Comparison of ENCODE assay signal across 9 mouse cellular contexts in genomic region chr7:125972174-125972672, GRCm38 (mm10).
A peak's percentile ranks its signal among the peaks of the same experiment; 100 is the strongest.
DNase-seq lines count a peak whose midpoint lies in the region; ATAC-seq lines count a peak whose summit lies in the region.
"Had no signal": no experiment of that assay in that cellular context is flagged by ENCODE, and none has a peak within 500 bp of the region (broad histone marks: within the 10 kb centered on the region; RNA-seq: fewer than 3 reads in every experiment).

No protein-coding gene starts in this region.

- no peaks in the 10 kb centered on the region for H3K9me3 ChIP-seq in forebrain, embryonic 13.5 days (replicated peaks)
- H3K9me3 ChIP-seq in forebrain, embryonic 12.5 days, result no peaks in the 10 kb centered on the region
- no peaks in the 10 kb centered on the region for H3K9me3 ChIP-seq in midbrain, embryonic 15.5 days
- H3K9me3 ChIP-seq in midbrain, embryonic 13.5 days, result no peaks in the 10 kb centered on the region
- no peaks in the 10 kb centered on the region for H3K9me3 ChIP-seq in heart, embryonic 13.5 days

- no peak overlapping the region for H3K4me3 ChIP-seq in forebrain, embryonic 13.5 days
- H3K4me3 ChIP-seq in forebrain, embryonic 12.5 days (replicated peaks), result no peak overlapping the region
- H3K4me3 ChIP-seq in midbrain, embryonic 15.5 days, result no peak overlapping the region
- no peak overlapping the region for H3K4me3 ChIP-seq in midbrain, embryonic 13.5 days (replicated peaks)
- H3K4me3 ChIP-seq in heart, embryonic 13.5 days, result no peak overlapping the region

- no peak overlapping the region for H3K27ac ChIP-seq in forebrain, embryonic 13.5 days
- no peak overlapping the region for H3K27ac ChIP-seq in forebrain, embryonic 12.5 days
- peak overlapping the region; percentile 53; the same call in 1 of the 2 replicates for H3K27ac ChIP-seq in midbrain, embryonic 15.5 days
- no peak overlapping the region for H3K27ac ChIP-seq in midbrain, embryonic 13.5 days
- peak overlapping the region; percentile 87 for H3K27ac ChIP-seq in heart, embryonic 13.5 days (replicated peaks)

- H3K36me3 ChIP-seq in forebrain, embryonic 13.5 days (ENCODE audit: poor library complexity, severe bottlenecking), result no peaks in the 10 kb centered on the region
- no peaks in the 10 kb centered on the region for H3K36me3 ChIP-seq in forebrain, embryonic 12.5 days (replicated peaks)
- no peaks in the 10 kb centered on the region for H3K36me3 ChIP-seq in midbrain, embryonic 15.5 days (replicated peaks)
- no peaks in the 10 kb centered on the region for H3K36me3 ChIP-seq in midbrain, embryonic 13.5 days
- H3K36me3 ChIP-seq in heart, embryonic 13.5 days, result no peaks in the 10 kb centered on the region

- intact Hi-C loops in left cerebral cortex, postnatal 36 days (cut with DNase I), result no loop called here

- peaks cover 9% of the 10 kb centered on the region; the same call in 1 of the 2 replicates for H3K4me1 ChIP-seq in forebrain, embryonic 13.5 days
- H3K4me1 ChIP-seq in forebrain, embryonic 12.5 days, result peaks cover 14% of the 10 kb centered on the region
- peaks cover 11% of the 10 kb centered on the region for H3K4me1 ChIP-seq in midbrain, embryonic 15.5 days
- H3K4me1 ChIP-seq in midbrain, embryonic 13.5 days (replicated peaks), result peaks cover 26% of the 10 kb centered on the region
- H3K4me1 ChIP-seq in heart, embryonic 13.5 days, result peaks cover 60% of the 10 kb centered on the region

- no peak overlapping the region for H3K4me2 ChIP-seq in forebrain, embryonic 13.5 days
- H3K4me2 ChIP-seq in forebrain, embryonic 12.5 days, result no peak overlapping the region
- no peak overlapping the region for H3K4me2 ChIP-seq in midbrain, embryonic 15.5 days
- H3K4me2 ChIP-seq in midbrain, embryonic 13.5 days (replicated peaks), result no peak overlapping the region
- peak overlapping the region; percentile 33 for H3K4me2 ChIP-seq in heart, embryonic 13.5 days

- H3K9ac ChIP-seq in forebrain, embryonic 13.5 days, result no peak overlapping the region; the same call in none of the 2 replicates
- no peak overlapping the region for H3K9ac ChIP-seq in forebrain, embryonic 12.5 days
- H3K9ac ChIP-seq in midbrain, embryonic 15.5 days, result no peak overlapping the region
- no peak overlapping the region for H3K9ac ChIP-seq in midbrain, embryonic 13.5 days (replicated peaks)
- H3K9ac ChIP-seq in heart, embryonic 13.5 days, result peak overlapping the region; percentile 41; the same call in 1 of the 2 replicates

- WGBS in forebrain, embryonic 13.5 days, result 28% methylated on average over 7 of the region's 7 CpGs
- 32% methylated on average over 7 of the region's 7 CpGs for WGBS in forebrain, embryonic 12.5 days
- 25% methylated on average over 7 of the region's 7 CpGs for WGBS in midbrain, embryonic 15.5 days
- 33% methylated on average over 7 of the region's 7 CpGs for WGBS in midbrain, embryonic 13.5 days
- WGBS in heart, embryonic 13.5 days, result 34% methylated on average over 7 of the region's 7 CpGs

- peak; percentile 21; the same call in 1 of the 2 replicates for ATAC-seq in forebrain, embryonic 13.5 days
- ATAC-seq in forebrain, embryonic 12.5 days (ENCODE audit: low FRiP score), result no peak
- ATAC-seq in midbrain, embryonic 15.5 days (replicated peaks), result peak; percentile 70
- ATAC-seq in midbrain, embryonic 13.5 days, result no peak
- peak; percentile 34; the same call in 1 of the 2 replicates for ATAC-seq in heart, embryonic 13.5 days (ENCODE audit: extremely low read depth, insufficient number of reproducible peaks, low FRiP score, low TSS enrichment)
- 0 out of 2 replicates have a peak, but pooled peaks have one; percentile 10 for ATAC-seq in monocyte, adult 5-6 weeks (replicated peaks; ENCODE audit: insufficient number of reproducible peaks, low FRiP score, low TSS enrichment, poor library complexity, severe bottlenecking)
- ATAC-seq: Patski had no signal

- DNase-seq in left cerebral cortex, postnatal 36 days (ENCODE audit: low spot score in 2 of 2), result no peak
- DNase-seq in right cerebral cortex, adult 2 months (ENCODE audit: low spot score in 2 of 2), result no peak

- no peaks in the 10 kb centered on the region for H3K27me3 ChIP-seq in forebrain, embryonic 13.5 days
- no peaks in the 10 kb centered on the region; the same call in 1 of the 2 replicates for H3K27me3 ChIP-seq in forebrain, embryonic 12.5 days
- H3K27me3 ChIP-seq in midbrain, embryonic 15.5 days (replicated peaks), result no peaks in the 10 kb centered on the region
- H3K27me3 ChIP-seq in midbrain, embryonic 13.5 days, result no peaks in the 10 kb centered on the region
- H3K27me3 ChIP-seq in heart, embryonic 13.5 days (replicated peaks), result no peaks in the 10 kb centered on the region
- H3K27me3 ChIP-seq: Patski had no signal

Comparison
In these comparisons a context has a peak if more than half of its experiments do, and no peak if none do; other contexts are left out.
1. ATAC-seq: peak in forebrain, embryonic 13.5 days (single experiment), midbrain, embryonic 15.5 days (single experiment), heart, embryonic 13.5 days (single experiment) and monocyte, adult 5-6 weeks (single experiment); none in forebrain, embryonic 12.5 days (single experiment) and midbrain, embryonic 13.5 days (single experiment).
2. H3K27ac ChIP-seq: peak in midbrain, embryonic 15.5 days (single experiment) and heart, embryonic 13.5 days (single experiment); none in forebrain, embryonic 13.5 days (single experiment), forebrain, embryonic 12.5 days (single experiment) and midbrain, embryonic 13.5 days (single experiment).